Mouse (Mus musculus) left cerebral cortex, postnatal 25 days (tissue): ENCODE data around the gene Wdr26. TPM values are rescaled to one million over a fixed set of nuclear protein-coding genes. Genes with fewer than 3 reads are reported as not detected.

Experiments used
- total RNA-seq, 2 experiments: library from RNA; stranded (reverse); gene quantifications; 2 replicates each; pipeline ENCODE4 v1.2.3; 2021

Wdr26 gene
- total RNA-seq, 2 experiments from 2014 or later: 106 to 119 TPM

Other genes with a start within 250 kb of the Wdr26 start
- 10 to 100 TPM; 24.6 to 34.3 TPM for gene Ephx1, start 191.1 kb downstream of the Wdr26 start, total RNA-seq
- not detected for gene 9130409I23Rik, start 160.8 kb downstream of the Wdr26 start, total RNA-seq
- gene Nvl, start 67.8 kb downstream of the Wdr26 start, total RNA-seq: 10 to 100 TPM; 28.6 to 35.7 TPM
- 10 to 100 TPM; 26.8 to 27.9 TPM for gene Cnih4, start 67.3 kb downstream of the Wdr26 start, total RNA-seq
- 10 to 100 TPM; 75.1 to 81.7 TPM for gene Cnih3, start 140.6 kb upstream of the Wdr26 start, total RNA-seq